Mouse (Mus musculus): ENCODE results near the gene Ccdc28b.

DNA sequence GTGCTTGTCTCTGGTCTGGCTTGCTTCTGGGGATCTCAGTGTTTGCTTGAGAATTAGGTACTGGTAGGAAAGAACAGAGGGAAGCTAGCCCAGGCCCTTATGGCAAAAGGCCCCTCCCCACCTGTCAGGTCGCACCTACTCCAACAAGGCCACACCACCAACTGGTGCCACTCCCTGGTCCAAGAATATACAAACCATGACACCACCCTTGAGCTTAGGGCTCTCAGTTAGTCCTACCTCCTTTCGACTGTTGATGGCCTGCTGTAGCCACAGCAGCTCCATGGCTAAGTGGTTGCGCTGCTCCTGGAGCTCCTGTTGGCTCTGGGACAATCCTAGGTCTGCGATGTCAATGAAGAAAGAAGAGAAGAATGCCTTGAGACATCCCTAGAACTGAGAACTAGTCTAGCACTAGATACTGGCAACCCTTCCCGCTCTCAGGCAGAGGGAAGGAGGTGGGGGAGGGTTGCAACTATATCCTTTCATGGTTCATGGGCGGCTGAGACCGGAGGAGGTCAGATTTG is 6.6 kb downstream of the Ccdc28b start:
- TF ChIP-seq CTCF (IDR thresholded peaks at IDR 0.05; ENCODE audit: control insufficient read depth, insufficient read depth, low read length) (no peak), POLR2A (IDR thresholded peaks at IDR 0.05; ENCODE audit: borderline replicate concordance, control insufficient read depth, low read depth, low read length) (no peak)
